Mouse (Mus musculus) ovary, postnatal 36 days (tissue): ENCODE results near the gene Ahcy.
A peak's percentile ranks its signal among the peaks of the same experiment; 100 is the strongest.
"Not testable (repeated sequence)": the region's sequence is repeated elsewhere in the genome, so short reads cannot be mapped to it uniquely, and the experiment has no call there.

Source experiments
- DNase-seq: peaks from one replicate; pipeline ENCODE4 v3.0.0; 2022; ENCODE audit warnings: low spot score, mixed read lengths

The Ahcy gene

DNA sequence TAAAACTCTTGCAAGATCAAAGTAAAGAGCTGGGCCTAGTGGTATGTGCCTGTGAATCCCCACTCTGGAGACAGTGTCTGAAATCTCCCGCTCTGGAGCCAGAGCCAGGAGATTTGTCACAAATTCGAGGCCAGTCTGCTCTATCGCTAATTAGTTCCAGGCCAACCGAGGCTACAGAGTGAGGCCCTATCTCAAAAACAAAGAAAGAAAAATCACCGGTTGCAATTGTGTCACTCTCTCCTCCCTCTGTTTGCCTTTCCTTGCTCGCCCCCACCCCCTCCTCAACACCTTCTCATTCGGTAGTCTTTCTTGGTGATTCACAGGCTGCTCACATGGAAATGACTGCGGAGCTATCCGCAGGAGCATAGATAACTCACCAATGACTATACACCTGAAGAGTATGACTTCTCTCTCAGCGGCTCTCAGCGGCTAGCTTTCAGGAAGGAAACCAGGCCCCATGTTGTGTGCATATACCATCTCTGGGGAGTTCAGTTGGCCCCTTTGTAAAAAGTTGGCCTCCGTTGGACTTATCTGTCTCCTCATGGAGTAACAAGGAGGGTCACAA is 551 bp upstream of the Ahcy start:
- no peak for DNase-seq

DNA sequence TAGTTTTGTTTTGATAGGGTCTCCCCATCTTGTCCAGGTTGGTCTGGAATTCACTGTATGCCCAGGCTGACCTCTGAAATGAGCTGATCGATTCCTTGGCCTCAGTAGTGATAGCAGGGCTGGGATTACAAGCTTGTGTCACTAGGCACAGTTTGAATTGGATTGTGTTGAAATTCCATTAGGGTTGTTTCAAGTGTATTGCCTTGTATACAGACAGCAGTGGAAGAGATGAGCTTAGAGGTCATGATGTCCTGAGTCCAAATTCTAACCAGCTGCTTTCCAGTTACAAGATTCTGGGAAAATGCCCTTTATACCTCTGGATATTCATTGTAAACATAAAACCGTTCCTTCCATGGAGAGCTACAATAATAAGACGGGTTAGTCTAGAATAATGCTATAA is 950 bp downstream of the Ahcy start:
- no peak for DNase-seq

DNA sequence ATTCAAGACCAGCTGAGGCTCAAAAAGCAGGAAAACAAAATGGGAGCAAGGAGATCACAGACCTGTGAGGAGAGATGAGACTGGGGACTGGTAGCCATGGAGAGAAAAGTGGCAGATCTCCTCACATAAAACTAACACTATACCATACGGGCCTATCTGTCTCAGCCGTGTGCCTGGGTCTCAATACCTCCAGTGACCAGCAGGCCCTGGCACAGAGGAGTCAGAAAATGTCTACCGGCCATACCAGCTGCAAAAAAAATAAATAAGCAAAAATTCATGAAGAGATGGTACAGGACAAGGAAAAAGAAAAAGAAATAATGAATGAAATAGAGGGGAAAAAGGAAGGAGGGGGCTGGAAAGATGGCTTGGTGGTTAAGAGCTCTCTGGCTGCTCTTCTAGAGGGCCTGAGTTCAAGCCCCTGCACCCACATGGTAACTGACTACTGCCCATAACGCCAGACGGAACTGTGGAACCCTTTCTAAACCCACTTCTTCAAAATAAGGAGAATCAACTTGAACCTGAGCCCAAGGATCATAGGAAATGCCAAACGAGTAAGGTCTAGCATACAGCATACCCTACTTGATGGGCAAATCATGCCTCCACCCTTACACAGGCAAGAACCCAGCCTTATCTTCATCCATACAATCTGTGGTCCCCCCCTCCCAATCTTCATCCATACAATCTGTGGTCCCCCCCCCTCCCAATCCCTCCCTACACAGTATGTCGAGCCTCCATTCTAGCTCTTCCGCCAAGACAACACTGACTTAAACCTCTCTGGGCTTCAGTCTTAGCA is 1.7 kb downstream of the Ahcy start:
- DNase-seq: no peak

DNA sequence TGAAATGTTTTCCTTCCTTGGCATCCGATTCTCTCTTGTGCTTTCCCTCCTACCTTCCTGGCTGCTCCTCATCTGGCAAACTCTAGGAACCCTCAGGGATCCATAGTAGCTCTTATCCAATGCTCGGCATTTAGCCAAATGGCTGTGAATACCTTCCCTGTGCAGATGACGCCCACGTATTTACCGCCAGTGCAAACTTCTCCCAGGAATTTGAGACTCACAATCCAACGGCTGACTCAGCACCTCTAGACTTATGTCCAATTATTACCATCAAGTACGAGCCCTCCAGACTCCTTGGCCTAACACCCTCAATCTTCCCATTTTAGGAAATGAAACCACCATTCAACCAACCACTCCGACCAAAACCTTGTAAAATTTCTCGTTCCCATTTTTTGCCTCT is 3.3 kb downstream of the Ahcy start:
- no peak for DNase-seq

DNA sequence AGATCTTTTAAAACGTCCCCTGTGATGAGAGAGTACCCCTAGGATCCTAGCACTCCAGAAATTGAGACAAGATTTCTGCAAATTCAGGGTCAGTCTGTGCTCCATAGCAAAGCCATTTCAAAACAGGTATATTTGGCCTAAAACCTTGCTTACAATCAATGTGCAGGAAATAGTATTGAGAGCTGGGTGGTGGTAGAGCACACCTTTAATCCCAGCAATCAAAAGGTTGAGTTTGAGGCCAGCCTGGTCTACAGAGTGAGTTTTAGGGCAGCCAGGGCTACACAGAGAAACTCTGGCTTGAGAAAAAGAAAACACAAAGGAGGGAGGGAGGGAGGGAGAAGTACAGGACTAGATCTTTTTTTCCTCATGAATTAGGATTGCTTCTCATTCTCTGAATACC is 16.9 kb downstream of the Ahcy start:
- no peak for DNase-seq

DNA sequence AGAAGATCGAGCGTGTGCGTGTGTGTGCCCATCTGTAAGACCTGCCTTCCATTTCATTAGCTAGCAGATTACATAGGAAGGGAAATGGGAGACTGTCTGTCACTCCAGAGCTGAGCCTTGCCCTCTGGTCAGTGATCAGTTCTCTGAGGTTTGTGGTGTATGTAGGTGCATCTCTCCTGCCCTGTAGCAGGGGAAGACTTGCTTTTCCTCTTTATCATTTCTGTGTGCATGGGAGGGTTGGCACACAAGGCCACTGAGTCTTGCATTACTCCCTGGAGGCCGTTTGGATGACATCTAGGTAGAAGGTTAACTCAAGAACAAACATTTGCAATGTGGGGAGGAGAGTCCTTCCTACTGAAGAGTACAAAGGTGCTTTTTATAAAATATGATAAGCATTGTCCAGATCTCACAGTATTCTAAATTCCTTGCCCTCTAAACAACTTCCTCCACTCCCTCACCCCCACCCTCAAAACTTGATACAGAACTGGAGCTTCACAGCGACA is 18.2 kb downstream of the Ahcy start:
- no peak for DNase-seq

DNA sequence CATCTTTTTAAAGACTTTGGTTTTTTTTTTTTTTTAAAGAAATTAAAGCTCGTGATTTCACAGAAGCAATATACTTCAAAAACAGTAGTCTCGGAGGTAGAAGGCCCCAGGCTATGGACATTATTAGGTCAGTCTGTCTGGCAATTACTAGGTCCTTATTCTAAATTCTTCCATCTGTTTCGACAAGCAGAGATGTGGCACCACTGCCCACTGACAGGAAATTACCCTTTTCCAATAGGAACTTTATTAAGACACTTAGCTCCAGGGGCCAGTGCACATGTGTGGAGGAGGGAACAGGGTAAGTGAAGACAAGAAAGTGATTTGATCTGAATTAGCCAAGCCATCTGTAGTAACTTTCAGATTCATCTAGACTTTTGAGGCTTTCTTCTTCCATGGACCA is 19.6 kb downstream of the Ahcy start:
- DNase-seq: no peak

DNA sequence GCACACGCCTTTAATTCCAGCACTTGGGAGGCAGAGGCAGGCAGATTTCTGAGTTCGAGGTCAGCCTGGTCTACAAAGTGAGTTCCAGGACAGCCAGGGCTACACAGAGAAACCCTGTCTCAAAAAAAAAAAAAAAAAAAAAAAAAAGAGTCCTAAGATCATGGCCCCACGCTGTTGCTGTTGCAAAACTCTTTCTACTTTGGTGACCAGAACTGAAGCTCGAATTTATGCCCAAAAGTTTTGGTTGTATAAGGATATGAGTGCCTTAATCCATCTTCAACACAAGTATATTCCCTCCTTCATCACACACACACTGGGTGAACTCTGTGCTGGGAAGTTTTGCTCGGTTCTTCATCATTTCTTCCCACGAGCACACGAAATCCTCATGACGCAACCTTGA is 20.8 kb downstream of the Ahcy start:
- not testable (repeated sequence) for DNase-seq

DNA sequence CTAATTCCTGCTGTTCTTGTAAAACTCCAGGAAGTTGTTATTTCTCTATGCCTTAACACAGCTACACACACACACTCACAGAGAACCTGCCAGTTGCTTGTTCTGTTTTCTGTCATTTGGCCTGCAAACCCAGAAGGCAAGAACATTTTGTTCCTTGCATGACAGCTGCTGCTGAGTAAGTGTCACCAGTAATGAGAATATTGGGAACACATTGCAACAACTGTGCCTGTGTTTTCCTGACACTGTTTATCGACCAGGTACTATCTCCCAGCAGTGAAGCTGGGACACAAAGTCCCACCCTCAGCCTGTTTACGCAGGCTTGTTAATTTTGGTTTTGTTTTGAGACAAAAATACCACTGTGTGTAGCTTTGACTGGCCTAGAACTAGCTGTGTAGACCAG is 21.6 kb downstream of the Ahcy start:
- no peak for DNase-seq

DNA sequence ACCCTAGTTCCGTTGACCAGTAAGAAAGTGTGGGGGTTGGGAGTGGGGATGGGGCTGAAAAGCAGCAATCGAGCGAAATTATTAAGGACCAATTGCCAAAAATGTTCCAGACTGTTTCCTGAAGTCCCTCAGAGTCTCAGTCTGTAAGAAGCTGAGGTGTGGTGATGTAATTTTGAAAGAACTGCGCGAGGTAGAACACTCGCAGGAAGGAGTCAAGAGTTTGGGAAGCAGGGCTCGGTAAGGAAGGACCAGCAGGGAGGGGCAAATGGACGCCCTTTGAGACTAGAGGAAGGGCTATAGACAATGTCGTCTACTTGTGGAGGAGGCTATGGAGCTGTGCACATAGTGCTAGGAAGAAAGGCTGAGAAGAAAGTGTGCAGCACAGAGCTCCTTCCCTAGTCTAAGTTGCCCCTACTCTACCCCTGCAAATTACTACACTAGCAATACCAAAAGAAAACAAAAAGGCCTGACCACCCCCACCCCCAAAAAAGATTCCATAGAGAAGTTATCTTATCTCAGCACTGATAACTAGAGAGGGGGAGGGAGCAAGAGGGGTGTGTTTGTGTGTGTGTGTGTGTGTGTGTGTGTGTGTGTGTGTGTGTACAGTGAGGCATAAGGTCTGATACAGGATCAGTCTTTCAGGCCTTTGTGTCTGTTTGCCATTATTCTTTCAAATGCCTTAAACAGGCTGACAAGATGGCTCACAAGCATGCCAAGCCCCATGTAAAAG is 22.5 kb downstream of the Ahcy start:
- no peak for DNase-seq

DNA sequence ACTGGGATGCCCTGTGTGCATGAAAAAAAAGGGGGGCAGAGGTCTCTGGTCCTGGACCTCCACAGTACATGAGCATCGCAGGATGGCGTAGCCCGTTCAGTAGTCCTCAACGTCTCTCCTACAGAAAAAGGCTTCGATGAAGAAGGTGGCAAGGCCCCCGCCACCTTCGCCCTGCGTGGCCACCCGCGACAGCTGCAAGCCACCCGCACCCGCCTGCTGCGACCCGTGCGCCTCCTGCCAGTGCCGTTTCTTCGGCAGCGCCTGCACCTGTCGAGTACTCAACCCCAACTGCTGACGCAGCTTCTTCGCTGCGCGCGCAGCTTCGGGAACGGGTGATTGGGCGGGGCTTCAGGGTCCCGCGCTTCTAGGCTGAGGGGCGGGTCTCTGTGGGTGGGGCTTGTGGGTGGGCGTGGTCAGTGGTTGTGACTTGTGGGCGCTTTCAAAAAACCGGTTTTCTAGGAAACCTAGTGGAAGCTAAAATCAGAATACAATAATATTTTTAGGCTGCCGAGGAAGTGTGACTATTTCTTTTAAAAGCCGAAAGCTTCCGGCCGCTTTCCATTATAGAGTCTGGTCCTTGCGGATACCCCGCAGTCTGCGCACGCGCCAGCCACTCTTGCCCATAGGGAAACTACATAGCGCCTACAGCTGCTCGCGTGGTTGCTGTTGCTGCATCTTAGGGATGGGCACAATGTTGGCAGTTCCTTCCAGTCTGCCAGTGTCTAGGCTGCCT is 23.6 kb downstream of the Ahcy start:
- peak; percentile 95 for DNase-seq

DNA sequence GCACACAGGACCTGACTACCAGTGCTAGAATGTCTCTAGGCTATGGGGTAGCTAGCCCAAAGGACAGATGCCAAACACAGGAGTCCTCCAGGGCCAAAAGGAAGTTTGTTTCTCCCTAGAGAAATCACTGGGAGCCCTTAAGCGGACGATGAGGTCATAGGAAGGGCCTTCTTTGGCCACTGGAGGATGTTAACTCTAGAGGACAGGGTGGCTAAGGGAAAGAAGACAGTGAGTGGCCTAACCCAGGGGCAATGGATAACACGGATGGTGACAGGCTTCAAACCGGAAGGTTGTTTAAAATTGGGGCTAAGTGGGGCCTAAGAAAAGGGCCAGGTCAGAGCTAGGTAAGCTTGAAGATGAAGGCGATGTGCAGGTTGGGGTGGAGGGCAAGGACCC is 24.2 kb downstream of the Ahcy start:
- DNase-seq: no peak

DNA sequence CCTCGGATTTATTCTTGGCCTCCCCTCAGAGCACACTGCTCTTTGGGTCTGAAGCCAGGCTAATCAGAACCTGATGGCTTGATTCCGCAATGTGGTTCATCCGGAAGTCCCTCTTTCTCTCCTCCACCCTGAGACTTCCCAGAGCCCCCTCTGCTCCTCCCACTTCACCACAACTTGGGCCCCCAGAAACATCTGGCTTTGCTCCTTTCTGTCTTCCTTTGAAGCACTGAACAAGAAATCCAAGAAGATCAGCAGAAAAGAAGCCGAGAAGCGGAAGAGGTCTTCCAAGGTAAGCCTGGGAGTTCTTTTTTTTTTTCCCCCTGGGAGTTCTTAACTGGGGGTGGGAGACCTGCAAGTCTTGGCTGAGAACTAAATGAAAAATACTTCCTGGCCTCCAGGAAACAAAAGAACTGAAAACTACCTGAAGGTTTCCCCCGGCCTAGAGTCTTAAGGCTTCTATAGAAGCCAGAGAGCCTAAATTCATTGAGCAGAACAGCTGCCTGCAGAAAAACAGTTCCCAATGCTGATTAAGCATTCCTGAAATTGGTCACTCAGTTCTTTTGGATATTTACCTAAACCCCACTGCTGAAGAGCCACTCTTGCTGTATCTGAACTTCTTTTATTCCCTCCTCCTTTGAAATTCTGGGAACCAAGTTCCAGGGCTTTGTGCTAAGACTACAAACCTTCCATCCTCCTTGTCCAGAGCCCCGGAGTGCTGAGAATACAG is 26.7 kb downstream of the Ahcy start:
- DNase-seq: no peak

DNA sequence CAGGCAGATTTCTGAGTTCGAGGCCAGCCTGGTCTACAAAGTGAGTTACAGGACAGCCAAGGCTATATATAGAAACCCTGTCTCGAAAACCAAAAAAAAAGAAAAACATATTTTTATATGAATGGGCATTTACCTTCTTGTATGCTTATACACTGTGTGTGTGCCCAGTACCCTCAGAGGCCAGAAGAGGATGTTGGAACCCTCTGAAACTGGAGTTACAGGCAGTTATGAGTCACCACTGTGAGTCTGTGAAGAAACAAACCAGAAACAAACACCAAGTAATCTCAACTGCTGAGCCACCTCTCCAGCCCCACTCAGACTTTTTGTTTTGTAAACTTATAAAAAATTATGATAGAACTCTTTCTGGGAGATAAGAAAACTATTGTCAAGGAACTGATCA is 27.5 kb downstream of the Ahcy start:
- no peak for DNase-seq

DNA sequence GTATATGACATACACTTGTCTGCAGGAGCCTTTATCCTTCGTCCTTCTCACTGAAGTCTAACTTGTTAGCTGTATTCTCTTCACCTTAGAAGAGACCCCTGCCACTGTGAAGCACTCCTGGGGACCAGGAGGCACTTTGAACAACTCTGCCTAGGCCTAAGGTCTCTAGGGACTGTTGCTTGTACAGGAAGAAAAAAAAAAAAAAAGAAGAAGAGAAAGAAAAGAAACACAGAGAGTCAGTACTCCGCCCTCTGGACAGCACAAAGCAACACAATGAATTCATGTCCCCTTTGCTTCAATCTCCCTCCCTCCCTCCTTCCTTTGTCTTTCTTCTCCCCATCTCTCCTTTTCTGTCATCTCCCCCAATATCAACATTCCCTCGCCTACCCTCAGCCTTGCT is 29.2 kb downstream of the Ahcy start:
- no peak for DNase-seq

DNA sequence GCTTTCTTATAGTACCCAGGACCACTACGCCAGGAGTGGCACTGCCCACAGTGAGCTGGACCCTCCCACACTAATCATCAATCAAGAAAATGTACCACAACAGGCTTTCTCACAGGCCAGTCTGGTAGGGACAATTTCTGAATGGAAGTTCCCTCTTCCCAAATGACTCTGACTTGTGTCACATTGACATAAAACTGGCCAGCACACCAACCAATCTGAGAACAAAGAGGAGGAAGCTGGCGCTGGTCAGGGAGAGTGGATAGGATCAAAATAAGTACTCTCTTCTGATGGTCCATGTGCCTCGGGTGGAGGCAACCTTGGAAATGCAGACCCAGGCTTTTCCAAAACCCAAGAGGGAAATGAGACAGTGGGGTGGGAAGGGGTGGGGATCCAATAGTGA is 29.8 kb downstream of the Ahcy start:
- DNase-seq: no peak

DNA sequence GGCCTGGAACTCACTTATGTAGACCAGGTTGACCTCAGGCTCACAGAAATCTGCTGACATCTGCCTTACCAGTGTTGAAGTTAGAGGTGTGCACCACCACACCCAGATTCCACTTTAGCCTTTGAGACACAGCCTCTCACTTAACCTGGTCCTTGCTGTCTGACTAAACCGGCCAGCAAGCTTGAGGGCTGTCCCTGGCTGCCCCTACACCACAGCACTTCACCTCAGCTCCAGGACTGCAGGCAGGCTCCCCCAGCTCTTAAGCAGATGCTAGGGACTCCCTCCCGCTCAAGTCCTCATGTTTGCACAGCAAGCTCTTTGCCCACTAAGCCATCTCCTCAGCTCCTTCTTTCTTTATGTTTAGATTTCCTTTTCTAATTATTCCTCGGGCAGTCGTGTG is 34.3 kb downstream of the Ahcy start:
- no peak for DNase-seq

DNA sequence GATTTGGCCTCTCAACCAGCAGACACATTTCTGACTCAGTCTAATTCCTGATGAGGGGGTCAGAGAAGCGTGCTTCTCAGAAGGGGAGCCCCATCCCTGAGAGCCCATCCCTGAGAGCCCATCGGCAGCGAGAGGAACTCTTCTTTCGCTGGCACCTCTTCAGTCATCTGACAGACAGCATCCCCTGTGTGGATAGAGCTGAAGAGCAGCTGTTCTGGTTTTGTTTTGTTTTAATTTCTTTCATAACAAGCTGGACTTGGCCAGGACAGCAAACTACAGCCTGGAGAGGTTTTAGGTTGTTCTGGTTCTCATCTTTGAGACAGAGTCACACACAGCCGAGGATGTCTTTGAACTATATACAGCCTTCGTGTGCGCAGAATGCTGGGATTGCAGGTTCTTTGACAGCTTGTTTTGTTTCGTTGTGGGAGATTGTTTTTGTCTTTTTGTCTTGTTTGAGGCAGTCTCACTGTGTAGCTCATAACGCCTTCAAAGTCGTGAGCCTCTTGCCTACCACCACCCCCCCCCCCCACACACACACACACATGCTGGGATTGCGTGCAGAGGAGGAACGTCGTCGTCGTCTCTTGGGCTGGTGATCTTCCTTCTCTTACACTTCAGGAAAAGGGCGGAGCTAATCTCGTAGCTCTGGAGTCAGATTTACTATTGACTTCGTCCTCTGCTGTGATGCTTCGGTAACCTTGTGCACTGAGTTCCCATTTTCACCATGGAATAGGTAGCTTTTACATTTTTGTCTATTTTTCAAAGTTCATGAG is 41.2 kb downstream of the Ahcy start:
- no peak for DNase-seq

DNA sequence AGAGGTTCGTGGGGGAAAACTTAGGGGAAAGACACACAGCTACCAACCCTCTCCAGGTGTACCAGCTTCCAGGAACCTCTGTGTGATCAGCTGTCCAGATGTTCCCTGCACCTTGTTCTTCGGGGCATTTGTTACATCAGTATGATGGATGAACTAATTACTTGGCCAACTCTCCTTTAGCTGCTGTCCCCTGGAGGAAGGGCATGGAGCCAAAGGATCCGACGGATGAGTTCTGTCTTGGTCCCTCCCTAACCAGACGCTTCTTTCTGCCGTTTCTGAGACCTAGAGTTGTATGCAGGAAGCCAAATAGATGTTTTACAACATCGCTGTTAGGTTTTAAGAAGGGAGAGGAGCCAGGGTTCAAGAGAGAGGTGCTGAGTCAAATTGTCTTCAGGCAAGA is 43.5 kb downstream of the Ahcy start:
- DNase-seq: no peak

DNA sequence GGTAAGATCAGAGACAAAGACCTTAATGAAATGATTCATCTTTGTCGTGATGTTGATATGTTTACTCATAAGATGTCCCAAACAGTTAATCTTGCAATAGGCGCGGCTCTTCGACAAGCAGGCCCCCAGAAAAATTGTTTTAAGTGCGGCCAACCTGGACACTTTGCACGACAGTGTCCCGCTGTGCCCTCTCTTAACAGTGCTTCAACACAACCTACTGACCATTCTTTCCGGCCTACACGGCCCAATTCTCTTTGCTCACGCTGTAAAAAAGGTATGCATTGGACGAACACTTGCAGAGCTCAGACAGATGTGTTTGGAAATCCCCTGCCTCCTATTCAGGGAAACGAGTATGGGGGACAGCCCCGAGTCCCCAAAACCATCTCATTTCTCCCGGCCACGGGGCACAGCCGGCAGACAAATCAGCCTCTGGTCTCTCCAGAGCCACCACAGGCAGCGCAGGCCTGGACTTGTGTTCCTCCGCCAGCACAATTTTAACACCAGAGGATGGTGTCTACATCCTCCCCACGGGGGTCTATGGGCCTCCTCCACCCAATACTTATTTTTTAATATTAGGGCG is 54.0 kb downstream of the Ahcy start:
- not testable (repeated sequence) for DNase-seq

DNA sequence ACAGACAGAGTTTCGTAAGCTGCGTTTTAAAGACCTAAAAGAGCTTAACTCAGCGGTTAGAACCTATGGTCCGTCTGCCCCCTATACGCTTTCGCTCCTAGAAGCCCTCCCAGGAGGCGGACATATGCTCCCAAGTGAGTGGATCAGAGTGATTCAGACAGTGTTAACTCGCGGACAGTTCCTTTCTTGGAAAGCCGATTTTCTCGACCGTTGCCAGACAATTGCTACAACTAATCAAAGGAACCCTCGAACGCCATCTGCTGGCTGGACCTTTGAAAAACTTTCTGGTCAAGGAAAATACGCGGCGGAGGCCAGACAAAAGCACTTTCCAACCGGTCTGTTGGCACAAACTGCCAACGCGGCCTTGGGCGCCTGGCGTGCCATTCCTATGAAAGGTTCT is 54.6 kb downstream of the Ahcy start:
- DNase-seq: peak; percentile 89
